Mouse (Mus musculus): ENCODE measurements around the gene Psmc2. TPM values are rescaled to one million over a fixed set of nuclear protein-coding genes. Genes with fewer than 3 reads are reported as not detected.

Gene Psmc2
- total and polyA plus RNA-seq, 3 experiments: 297 to 356 (median 316) TPM

DNA sequence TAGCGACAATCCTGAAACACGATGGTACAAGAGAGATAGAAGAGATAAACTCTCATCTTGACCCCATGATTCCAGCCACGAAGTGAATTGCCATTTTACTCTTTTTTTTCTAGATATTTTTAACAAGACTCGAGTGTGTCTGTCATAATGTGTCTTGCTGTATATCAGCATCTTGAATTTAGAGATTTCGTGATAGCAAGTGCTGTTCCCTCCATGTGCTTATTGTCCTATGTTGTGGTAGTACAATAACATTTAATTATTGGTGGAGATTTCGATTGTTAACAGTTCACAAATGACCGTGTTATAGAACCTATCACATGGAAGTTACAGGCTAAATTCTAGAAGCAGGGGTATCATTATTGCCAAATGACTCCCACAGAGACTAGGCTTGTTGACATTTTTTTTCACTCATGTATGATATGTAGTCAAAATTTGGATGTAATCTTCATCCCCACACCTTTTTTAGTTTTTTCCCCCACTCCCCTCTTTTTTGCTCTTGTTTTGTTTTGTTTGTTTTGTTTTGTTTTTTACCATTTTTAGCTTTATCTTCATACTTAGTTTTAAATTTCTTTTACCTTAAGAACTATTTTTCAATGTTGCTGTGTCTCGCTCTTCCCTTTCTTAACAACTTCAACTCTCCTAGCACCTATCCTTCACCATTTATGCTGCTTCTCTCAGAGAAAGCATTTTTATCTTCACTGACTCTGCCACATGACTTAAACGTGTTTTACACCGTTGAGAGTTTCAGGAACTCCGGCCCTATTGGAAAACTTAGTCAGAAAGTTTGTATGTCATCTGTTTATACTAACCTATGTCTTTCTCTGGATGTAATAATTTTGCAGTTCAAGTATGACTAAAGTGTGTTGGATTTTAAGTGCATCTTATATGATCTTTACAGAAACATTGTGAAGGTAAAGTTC is 2.4 kb downstream of the Psmc2 start:
- Histone ChIP-seq H3K27ac (ENCODE audit: control insufficient read depth, low read depth, low read length) (peak overlapping the region; percentile 94), H3K36me3 (ENCODE audit: control insufficient read depth in 1 of 2, insufficient read depth in 2 of 2, low read length in 2 of 2) (peaks cover 13 to 48% of the 10 kb centered on the region in 2 experiments), H3K9me3 (replicated peaks; ENCODE audit: insufficient read depth, low read length) (no peaks in the 10 kb centered on the region), H3K4me3 (ENCODE audit: control insufficient read depth in 1 of 2, insufficient read depth in 1 of 2, low read depth in 2 of 2, low read length in 2 of 2) (peak overlapping the region; percentile 83 to 95), H3K9ac (ENCODE audit: control insufficient read depth, low read depth, low read length, poor library complexity, severe bottlenecking) (peak overlapping the region; percentile 91), H3K79me2 (ENCODE audit: control insufficient read depth, insufficient read depth, low read length, poor library complexity) (peaks cover 75% of the 10 kb centered on the region), H3K4me1 (ENCODE audit: control insufficient read depth in 1 of 2, insufficient read depth in 2 of 2, low read length in 2 of 2) (peaks cover 7 to 34% of the 10 kb centered on the region in 2 experiments), H3K27me3 (ENCODE audit: control insufficient read depth in 1 of 2, insufficient read depth in 2 of 2, low read length in 2 of 2) (no peaks in the 10 kb centered on the region)
- DNase-seq (ENCODE audit: low read depth, low spot score): peak; percentile 55
- TF ChIP-seq SIN3A (IDR thresholded peaks at IDR 0.05; ENCODE audit: low read length): peak; percentile 78; the same call in 1 of the 2 replicates
- TF ChIP-seq USF1 (IDR thresholded peaks at IDR 0.05; ENCODE audit: low read depth, low read length): peak; percentile 77
- TF ChIP-seq ZNF384 (IDR thresholded peaks at IDR 0.05; ENCODE audit: low read depth, low read length): 0 out of 2 replicates have a peak, but pooled peaks have one; percentile 33
- peak; percentile 82 for TF ChIP-seq MYC (IDR thresholded peaks at IDR 0.05; ENCODE audit: low read depth, low read length)
- peak in 1 of 2 experiments; percentile 32; a peak in 2 of 4 replicates for TF ChIP-seq EP300 (IDR thresholded peaks at IDR 0.05; ENCODE audit: low read depth in 1 of 2, low read length in 2 of 2)
- TF ChIP-seq CHD1 (IDR thresholded peaks at IDR 0.05; ENCODE audit: low read depth, low read length): peak; percentile 93; the same call in 1 of the 2 replicates
- peak; percentile 70 for TF ChIP-seq MAX (IDR thresholded peaks at IDR 0.05; ENCODE audit: low read length)
- TF ChIP-seq JUND (IDR thresholded peaks at IDR 0.05; ENCODE audit: low read depth, low read length): no peak
- TF ChIP-seq UBTF (IDR thresholded peaks at IDR 0.05; ENCODE audit: borderline replicate concordance, insufficient read depth, low read depth, low read length): 0 out of 2 replicates have a peak, but pooled peaks have one; percentile 46
- no peak for TF ChIP-seq TAL1 (IDR thresholded peaks at IDR 0.05; ENCODE audit: low read length)
- TF ChIP-seq POLR2AphosphoS2 (IDR thresholded peaks at IDR 0.05; ENCODE audit: low read length): peak; percentile 61; the same call in 1 of the 2 replicates
- 0 out of 2 replicates have a peak, but pooled peaks have one; percentile 10 for TF ChIP-seq ETS1 (IDR thresholded peaks at IDR 0.05; ENCODE audit: low read depth, low read length)
- TF ChIP-seq ZKSCAN1 (IDR thresholded peaks at IDR 0.05; ENCODE audit: low read depth, low read length): no peak
- no peak for TF ChIP-seq MEF2A (IDR thresholded peaks at IDR 0.05; ENCODE audit: extremely low read depth, insufficient replicate concordance, low read depth, low read length, poor library complexity, severe bottlenecking)
- peak; percentile 92 for TF ChIP-seq MXI1 (IDR thresholded peaks at IDR 0.05; ENCODE audit: low read depth, low read length)
- TF ChIP-seq ZMIZ1 (IDR thresholded peaks at IDR 0.05; ENCODE audit: low read depth, low read length): no peak
- TF ChIP-seq POLR2A (IDR thresholded peaks at IDR 0.05; ENCODE audit: control insufficient read depth in 1 of 2, insufficient read depth in 1 of 2, low read depth in 1 of 2, low read length in 2 of 2, poor library complexity in 1 of 2): no peak
- TF ChIP-seq BHLHE40 (IDR thresholded peaks at IDR 0.05; ENCODE audit: borderline replicate concordance, low read depth, low read length): peak; percentile 28; the same call in 1 of the 2 replicates
- peak; percentile 38 for TF ChIP-seq GATA1 (IDR thresholded peaks at IDR 0.05; ENCODE audit: low read depth, low read length)

All from MEL (cell line).